Mouse (Mus musculus): ENCODE data around the gene Mmd2.

GRCm38 (mm10) chr5:142627398-142627797 lies 18.8 kb upstream of the Mmd2 start, which contains the start of gene Wipi2:
- TF ChIP-seq CTCF (IDR thresholded peaks at IDR 0.05) = no peak
- TF ChIP-seq EP300 (IDR thresholded peaks at IDR 0.05; ENCODE audit: insufficient read depth, low read depth, low read length) = no peak
- TF ChIP-seq POLR2A (IDR thresholded peaks at IDR 0.05; ENCODE audit: insufficient read depth, low read depth, low read length) = no peak
